Mouse (Mus musculus): Measurements from ENCODE around the gene Gbp6.
"Not testable (repeated sequence)": the region's sequence is repeated elsewhere in the genome, so short reads cannot be mapped to it uniquely, and the experiment has no call there.

Gene Gbp6

DNA sequence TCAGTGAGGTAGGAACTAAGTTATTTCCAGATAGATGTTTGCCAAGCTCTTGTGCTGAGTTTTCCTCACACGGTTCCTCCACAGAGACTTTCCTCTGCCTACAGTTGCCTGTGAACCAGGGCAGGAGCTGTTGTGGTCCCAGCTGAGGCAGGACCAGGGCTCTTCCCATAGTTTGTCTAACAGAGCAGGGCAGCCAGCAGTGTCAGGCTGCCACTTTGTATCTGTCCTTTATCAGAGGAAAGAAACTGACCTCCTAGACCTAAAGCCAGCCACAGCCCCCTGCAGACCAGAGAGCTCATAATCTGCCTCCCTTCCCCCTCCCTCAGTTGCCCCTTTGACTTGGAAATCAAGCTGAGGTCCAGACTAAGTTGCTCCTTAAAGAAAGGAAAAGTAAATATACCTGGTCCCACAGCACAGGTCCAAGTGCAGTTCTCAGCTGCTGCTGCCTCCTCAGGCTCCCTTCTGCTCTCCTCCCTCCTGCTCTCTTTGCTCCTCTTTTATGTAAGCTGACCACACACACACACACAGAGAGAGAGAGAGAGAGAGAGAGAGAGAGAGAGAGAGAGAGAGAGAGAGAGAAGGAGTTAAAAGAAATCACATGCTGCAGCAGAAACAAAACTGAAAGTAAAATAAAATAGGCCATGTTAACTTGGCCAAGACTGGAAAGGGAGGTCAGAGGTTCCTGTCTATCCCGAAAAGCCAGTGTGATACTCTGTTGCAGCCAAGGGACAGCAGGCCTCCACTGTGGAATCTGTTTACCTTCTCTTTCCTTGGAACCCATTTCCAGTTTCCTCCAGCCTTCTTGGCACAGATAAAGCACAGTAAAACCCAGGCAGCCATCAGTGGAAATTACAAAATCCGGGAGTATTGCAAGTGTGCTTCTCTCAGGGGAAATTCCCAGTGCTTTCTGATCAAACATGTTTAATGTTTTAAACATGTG, at the start of gene Gbp6, which contains the start of gene Gm43302:
Gene Gbp6 (minus strand): TSS at position 473 of the 940 bp plus-strand sequence.
Gene Gm43302 (minus strand): TSS at position 470 of the 940 bp plus-strand sequence.
- not testable (repeated sequence) for DNase-seq

- DNase-seq: no peak
These were observed 47.8 kb upstream of the Gbp6 start for GRCm38 (mm10) chr5:105341281-105341680.

GRCm38 (mm10) chr5:105322543-105322942, 29.0 kb upstream of the Gbp6 start:
- no peak for DNase-seq

DNA sequence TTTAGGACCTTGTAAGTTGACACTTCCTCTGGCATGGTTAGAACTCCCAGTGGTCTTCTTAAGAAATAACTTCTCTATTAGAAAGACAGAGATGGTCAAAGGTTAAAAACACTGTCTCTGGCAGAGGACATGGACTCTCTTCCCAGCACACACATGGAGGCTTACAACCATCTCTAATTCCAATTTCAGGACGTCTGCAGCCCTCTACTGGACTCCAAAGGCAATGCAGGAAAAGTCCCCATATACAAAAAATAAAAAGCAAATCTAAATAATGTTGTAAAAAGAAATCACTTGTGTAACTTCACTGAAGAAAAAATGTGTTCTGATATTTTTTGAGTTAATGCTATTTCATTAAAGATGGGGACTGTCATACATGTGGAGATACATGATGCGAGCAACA, 17.4 kb upstream of the Gbp6 start:
- DNase-seq: no peak

- not testable (repeated sequence) for DNase-seq
These were observed 15.7 kb upstream of the Gbp6 start for GRCm38 (mm10) chr5:105309148-105309547.

- DNase-seq: not testable (repeated sequence)
These were observed 13.4 kb upstream of the Gbp6 start for GRCm38 (mm10) chr5:105306946-105307345.

- DNase-seq: no peak
These were observed 12.7 kb upstream of the Gbp6 start for GRCm38 (mm10) chr5:105306159-105306581.

- DNase-seq: not testable (repeated sequence)
These were observed 12.2 kb upstream of the Gbp6 start for GRCm38 (mm10) chr5:105305671-105306070.

- no peak for DNase-seq
These were observed 8.5 kb upstream of the Gbp6 start for GRCm38 (mm10) chr5:105301963-105302362.

- no peak for DNase-seq
These were observed 8.0 kb upstream of the Gbp6 start for GRCm38 (mm10) chr5:105301531-105301930.

DNA sequence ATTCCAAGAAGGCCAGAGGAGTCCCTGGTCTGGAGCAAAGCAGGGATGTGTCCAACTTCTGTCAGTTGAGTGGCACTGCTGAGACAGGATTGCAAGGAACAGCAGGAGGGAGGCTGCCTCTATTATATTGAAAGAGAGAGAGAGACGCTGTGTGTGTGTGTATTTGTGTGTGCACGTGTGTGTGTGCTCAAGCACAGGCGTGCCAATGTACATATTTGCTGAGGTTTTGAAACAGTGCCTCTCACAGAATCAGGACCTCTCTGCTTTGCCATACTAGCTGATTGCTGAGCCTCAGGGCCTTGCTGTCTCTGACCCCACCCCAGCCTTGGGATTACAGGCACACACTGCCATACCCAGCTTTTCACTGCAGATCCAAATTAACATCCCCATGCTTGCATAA, 2.2 kb upstream of the Gbp6 start:
- DNase-seq: no peak

GRCm38 (mm10) chr5:105292492-105292891, 1.0 kb downstream of the Gbp6 start:
- DNase-seq: no peak

DNA sequence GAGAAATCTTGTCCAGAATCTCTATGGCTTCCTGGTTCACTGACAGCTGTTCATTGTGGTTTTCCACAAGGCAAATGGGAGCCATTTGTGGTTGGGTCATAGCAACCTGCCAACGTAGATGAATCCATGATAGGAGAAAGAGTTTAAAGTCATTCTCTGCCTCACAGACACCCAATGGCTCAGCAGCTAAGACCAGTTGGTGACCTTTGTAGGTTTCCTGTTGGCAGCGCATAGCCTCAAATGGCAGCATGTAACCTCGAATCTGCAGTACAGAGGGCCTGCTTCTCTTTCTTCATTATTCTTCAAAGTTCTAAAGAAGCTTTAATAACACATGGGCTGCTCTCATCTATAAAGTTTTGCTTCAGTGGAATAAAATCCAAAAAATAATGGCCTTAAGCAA, 2.6 kb downstream of the Gbp6 start:
- DNase-seq: not testable (repeated sequence)

DNA sequence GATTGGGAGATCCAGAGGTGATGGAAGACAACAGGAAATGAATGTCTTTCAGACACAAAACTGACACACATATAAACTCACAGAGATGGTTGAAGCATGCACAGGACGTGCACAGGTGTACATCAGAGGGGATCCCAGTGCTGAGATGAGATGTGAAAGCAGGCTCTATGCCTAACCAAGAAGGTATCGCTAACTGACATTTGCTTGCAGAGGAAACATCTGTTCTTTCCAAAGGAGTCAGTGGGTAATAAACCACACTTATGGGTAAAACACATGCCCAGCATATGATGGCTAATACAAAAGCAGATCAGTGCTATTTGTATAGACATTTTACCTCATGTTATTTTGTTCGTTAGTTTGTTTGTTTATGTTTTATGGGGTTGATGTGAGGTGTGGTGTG, 32.8 kb downstream of the Gbp6 start:
- not testable (repeated sequence) for DNase-seq

- DNase-seq: no peak
These were observed 41.0 kb downstream of the Gbp6 start for GRCm38 (mm10) chr5:105252491-105252890.

GRCm38 (mm10) chr5:105244741-105245140, 48.8 kb downstream of the Gbp6 start:
- not testable (repeated sequence) for DNase-seq

DNA sequence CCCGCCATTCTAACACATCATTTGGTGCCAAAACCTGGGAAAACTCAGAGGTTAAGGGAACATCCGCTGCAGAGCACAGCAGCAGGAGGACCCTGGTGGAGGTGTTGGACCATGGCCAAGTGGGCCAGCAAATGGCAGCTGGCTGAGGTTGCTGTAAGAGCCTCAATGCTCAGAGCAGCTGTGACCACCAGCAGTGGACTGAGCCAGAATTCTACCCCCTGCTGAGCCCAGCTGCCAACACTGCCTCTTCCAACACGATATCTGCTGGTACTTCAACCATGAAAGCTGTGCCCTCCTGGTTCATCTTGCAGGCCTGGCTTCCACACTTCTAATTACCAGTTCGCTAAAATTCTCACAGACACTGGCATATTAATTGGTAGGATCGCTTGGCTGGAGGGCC, 52.5 kb downstream of the Gbp6 start:
- DNase-seq: not testable (repeated sequence)

GRCm38 (mm10) chr5:105239483-105240047, 53.9 kb downstream of the Gbp6 start, which contains the start of gene Gbp10:
TSS of gene Gbp10 (minus strand) at chr5:105239533.
- peak; percentile 3 for DNase-seq

DNA sequence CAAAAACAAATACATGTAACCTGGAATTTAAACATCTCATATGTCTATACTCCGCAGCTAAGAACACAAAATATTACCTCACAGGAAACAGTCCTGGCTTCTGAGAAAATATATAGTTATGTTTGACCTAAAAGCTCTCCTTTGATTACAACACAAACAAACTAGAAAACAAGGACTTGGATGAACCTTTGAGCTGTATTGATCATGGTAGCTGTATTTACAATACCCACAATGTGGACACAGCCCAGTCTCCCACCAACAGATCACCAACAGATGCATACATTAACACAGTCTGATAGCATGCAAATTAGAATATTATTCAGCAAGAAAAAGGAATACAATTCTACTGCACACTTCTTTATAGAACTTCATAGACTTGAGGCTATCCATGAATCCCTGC, 55.1 kb downstream of the Gbp6 start:
- DNase-seq: not testable (repeated sequence)

GRCm38 (mm10) chr5:105236040-105236439, 57.5 kb downstream of the Gbp6 start:
- not testable (repeated sequence) for DNase-seq
